Mouse (Mus musculus) thymus, postnatal 25 days (tissue): ENCODE data around the gene Rbck1.
"Not testable (repeated sequence)": the region's sequence is repeated elsewhere in the genome, so short reads cannot be mapped to it uniquely, and the experiment has no call there.

Source experiments
- DNase-seq: peaks from one replicate; pipeline ENCODE4 v3.0.0; 2022

Gene Rbck1

GRCm38 (mm10) chr2:152293727-152294475, 38.6 kb downstream of the Rbck1 start, which contains the start of gene Tbc1d20:
Gene Tbc1d20 (plus strand): TSS chr2:152293828.
- peak; percentile 92 for DNase-seq

- no peak for DNase-seq
Measured at GRCm38 (mm10) chr2:152293179-152293726, 39.2 kb downstream of the Rbck1 start.

- no peak for DNase-seq
Measured at GRCm38 (mm10) chr2:152292475-152292874, 40.0 kb downstream of the Rbck1 start.

GRCm38 (mm10) chr2:152289623-152290022, 42.8 kb downstream of the Rbck1 start:
- not testable (repeated sequence) for DNase-seq

GRCm38 (mm10) chr2:152288046-152288445, 44.4 kb downstream of the Rbck1 start:
- no peak for DNase-seq

- DNase-seq, result no peak
Measured at GRCm38 (mm10) chr2:152287560-152287959, 44.9 kb downstream of the Rbck1 start.

- DNase-seq, result no peak
Measured at GRCm38 (mm10) chr2:152281407-152281806, 51.0 kb downstream of the Rbck1 start.

GRCm38 (mm10) chr2:152273639-152274038, 58.8 kb downstream of the Rbck1 start:
- DNase-seq, result no peak
